Mouse (Mus musculus) brain, adult 10 weeks (tissue): ENCODE results near the gene Dnah8. TPM values are rescaled to one million over a fixed set of nuclear protein-coding genes. Genes with fewer than 3 reads are reported as not detected.

ENCODE experiments used
- polyA plus RNA-seq: library from polyadenylated mRNA; stranded (reverse); fragments of 350-450 nt; fragmentation: Illumina TruSeq; extraction: RNeasy Lipid Tissue Mini Kit (QIAGEN cat#74804); gene quantifications from one replicate; pipeline ENCODE4 v1.2.3, GENCODE M21; 2015; ENCODE audit warnings: low read depth, low replicate concordance

Gene Dnah8
- polyA plus RNA-seq: 0.58 TPM

DNA sequence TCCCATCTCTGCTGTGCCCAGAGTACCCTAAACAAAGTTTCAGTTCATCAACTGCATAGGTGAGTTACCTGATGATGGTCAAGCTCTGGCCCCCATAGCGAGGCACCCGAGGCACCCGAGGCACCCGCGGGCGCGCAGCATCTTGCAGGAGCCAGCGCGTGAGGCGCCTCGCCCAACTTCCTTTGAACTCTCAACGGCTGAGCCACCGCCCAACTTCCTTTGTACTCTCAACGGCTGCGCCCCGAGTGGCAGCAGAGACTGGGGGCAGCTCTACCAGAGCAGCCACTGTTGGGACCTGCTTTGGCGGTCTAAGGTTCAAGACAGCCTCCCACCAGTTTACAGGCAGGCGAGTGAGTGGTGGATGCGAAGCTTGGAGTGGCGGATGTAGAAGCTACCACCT, at the start of gene Dnah8:
TSS of gene Dnah8 (plus strand) at position 223 of the 400 bp plus-strand sequence.

DNA sequence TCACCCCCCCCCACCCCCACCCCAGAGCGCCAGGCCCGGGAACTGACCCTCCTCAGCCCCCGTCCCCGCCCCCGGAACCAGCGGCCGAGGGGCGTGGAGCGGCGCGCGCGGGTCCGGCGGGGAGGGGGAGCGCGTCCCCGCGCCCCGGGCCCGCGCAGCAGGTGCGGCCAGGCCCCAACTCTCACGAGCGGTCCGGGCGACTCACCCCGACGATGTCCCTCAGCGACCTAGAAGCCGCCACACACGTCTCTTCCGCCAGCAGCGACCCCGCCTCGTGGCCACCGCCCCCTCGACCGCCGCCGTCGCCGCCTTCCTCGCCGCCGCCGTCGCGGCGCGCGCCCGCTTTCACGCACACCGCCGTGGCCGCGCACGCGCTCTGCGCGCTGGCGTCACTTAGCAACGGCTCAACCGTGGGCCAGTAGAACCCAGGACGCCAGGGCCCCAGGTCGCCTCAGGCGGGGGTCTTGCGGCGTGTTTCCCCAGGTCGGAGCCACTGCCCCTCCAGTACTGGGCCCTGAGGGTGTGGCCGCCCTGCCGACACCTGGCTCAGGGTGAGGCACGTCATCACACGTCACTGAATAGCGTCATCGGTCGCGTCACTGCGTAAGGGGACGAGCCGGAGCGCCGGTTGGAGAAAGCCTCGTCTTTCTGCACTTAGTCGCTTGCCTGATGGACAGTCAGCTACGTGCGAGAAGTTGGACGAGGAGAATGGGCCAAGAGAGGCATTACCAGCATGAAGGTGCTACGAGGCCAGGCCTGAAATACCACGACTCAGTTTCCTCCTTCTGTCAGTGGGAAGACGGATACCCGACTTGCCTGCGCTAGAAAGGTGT, 48.0 kb upstream of the Dnah8 start, which contains the start of gene Btbd9:
TSS of gene Btbd9 (minus strand) at position 548 of the 833 bp plus-strand sequence.

DNA sequence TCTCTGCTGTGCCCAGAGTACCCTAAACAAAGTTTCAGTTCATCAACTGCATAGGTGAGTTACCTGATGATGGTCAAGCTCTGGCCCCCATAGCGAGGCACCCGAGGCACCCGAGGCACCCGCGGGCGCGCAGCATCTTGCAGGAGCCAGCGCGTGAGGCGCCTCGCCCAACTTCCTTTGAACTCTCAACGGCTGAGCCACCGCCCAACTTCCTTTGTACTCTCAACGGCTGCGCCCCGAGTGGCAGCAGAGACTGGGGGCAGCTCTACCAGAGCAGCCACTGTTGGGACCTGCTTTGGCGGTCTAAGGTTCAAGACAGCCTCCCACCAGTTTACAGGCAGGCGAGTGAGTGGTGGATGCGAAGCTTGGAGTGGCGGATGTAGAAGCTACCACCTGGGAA, 2.6 kb downstream of the Dnah8 start, which contains the start of gene Glo1:
TSS of gene Glo1 (minus strand) at position 153 of the 400 bp plus-strand sequence.

DNA sequence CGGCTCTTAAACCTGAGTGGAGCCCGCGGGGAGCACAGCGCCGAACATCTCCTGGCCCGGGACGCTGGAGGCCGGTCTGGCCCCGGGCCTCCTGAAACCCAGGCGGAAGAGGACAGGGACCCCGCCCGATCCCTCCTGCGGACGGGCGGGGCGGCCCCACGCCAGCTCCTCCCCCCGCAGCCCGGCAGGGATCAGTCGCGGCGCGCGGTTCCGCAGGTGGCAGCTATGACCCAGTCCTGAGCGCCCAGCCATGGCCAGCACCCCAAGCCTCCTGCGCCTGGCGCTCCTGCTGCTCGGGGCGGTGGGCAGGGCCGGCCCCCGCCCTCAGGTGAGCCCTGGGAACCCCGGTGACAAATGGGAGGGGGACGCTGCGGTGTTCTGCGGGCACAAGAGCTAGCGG, 277.5 kb downstream of the Dnah8 start, which contains the start of gene Glp1r:
TSS of gene Glp1r (plus strand) at position 191 of the 400 bp plus-strand sequence.

Other genes with a start within 250 kb of the Dnah8 start
- gene Btbd9, start 47.9 kb upstream of the Dnah8 start, polyA plus RNA-seq: 40.5 TPM
- 174 TPM for gene Glo1, start 2.5 kb downstream of the Dnah8 start, polyA plus RNA-seq